Mouse (Mus musculus) forebrain, embryonic 14.5 days (tissue): ENCODE results near the gene Ppp6r2. TPM values are rescaled to one million over a fixed set of nuclear protein-coding genes. Genes with fewer than 3 reads are reported as not detected.
A peak's percentile ranks its signal among the peaks of the same experiment; 100 is the strongest.

ENCODE experiments used
- ATAC-seq: fragments of 200-750 bp; cut with Nextera tagmentation; 2 replicates; pipeline ENCODE4 v1.8.0; 2017; ENCODE audit warnings: mild to moderate bottlenecking, moderate library complexity
- DNase-seq: peaks from one replicate; pipeline ENCODE4 v3.0.0-alpha.2; 2015; ENCODE audit warnings: low spot score
- H3K27ac ChIP-seq: fragments of 300-500 bp; sonication (generic); 2 replicates; pipeline ENCODE4 v1.5.1; 2014; ENCODE audit warnings: low read depth, mild to moderate bottlenecking, control low read depth, low read length, moderate library complexity
- H3K27me3 ChIP-seq: fragments of 300-500 bp; sonication (generic); replicated peaks from 2 replicates; pipeline ENCODE4 v1.6.1; 2014; ENCODE audit warnings: low read length, control low read depth, mixed read lengths; ENCODE audit not compliant: control insufficient read depth, insufficient read depth
- H3K36me3 ChIP-seq: fragments of 300-500 bp; sonication (generic); 2 replicates; pipeline ENCODE4 v1.6.1; 2014; ENCODE audit warnings: low read length, control low read depth; ENCODE audit not compliant: control insufficient read depth, insufficient read depth
- H3K4me1 ChIP-seq: fragments of 300-500 bp; sonication (generic); 2 replicates; pipeline ENCODE4 v1.6.1; 2014; ENCODE audit warnings: antibody characterized with exemption, low read length, control low read depth; ENCODE audit not compliant: control insufficient read depth, insufficient read depth
- H3K4me2 ChIP-seq: fragments of 300-500 bp; sonication (generic); 2 replicates; pipeline ENCODE4 v1.6.1; 2014; ENCODE audit warnings: mild to moderate bottlenecking, control low read depth, low read length
- H3K4me3 ChIP-seq: fragments of 300-500 bp; sonication (generic); 2 replicates; pipeline ENCODE4 v1.5.1; 2014; ENCODE audit warnings: low read depth, low read length, control low read depth
- H3K9ac ChIP-seq: fragments of 300-500 bp; sonication (generic); 2 replicates; pipeline ENCODE4 v1.6.1; 2014; ENCODE audit warnings: mild to moderate bottlenecking, low read length, control low read depth, moderate library complexity
- H3K9me3 ChIP-seq: fragments of 300-500 bp; sonication (generic); replicated peaks from 2 replicates; pipeline ENCODE4 v1.6.1; 2016; ENCODE audit warnings: low read length, control low read depth, mixed read lengths; ENCODE audit not compliant: control insufficient read depth
- WGBS: fragments of 180-500 bp; shearing (Covaris S2); extraction: QIAGEN DNeasy Blood & Tissue Kit; methylation state at CpG from one replicate; pipeline ENCODE4 v1.1.7; 2014; 5-methylcytosine and 5-hydroxymethylcytosine counted together
- polyA plus RNA-seq: library from polyadenylated mRNA; unstranded; fragments of >200 nt; fragmentation: Nextera tagmentation; extraction: Ambion mirVana; gene quantifications from 2 replicates; pipeline ENCODE4 v1.2.1, GENCODE M21; 2014

The Ppp6r2 gene
- polyA plus RNA-seq, 1 experiment from 2014 or later, result 69.4 TPM

GRCm38 (mm10) chr15:89195690-89196312 lies 15.6 kb upstream of the Ppp6r2 start:
- Histone ChIP-seq H3K27ac (peak overlapping the region; percentile 98), H3K9ac (peak overlapping the region; percentile 97), H3K4me1 (peaks cover 11% of the 10 kb centered on the region), H3K4me3 (peak overlapping the region; percentile 92), H3K36me3 (peaks cover 2% of the 10 kb centered on the region; the same call in 1 of the 2 replicates), H3K4me2 (peak overlapping the region; percentile 73), H3K9me3 (no peaks in the 10 kb centered on the region), H3K27me3 (no peaks in the 10 kb centered on the region)
- WGBS, result under 1% methylated on average over 25 of the region's 25 CpGs
- ATAC-seq, result peak; percentile 94
- peak; percentile 92 for DNase-seq

DNA sequence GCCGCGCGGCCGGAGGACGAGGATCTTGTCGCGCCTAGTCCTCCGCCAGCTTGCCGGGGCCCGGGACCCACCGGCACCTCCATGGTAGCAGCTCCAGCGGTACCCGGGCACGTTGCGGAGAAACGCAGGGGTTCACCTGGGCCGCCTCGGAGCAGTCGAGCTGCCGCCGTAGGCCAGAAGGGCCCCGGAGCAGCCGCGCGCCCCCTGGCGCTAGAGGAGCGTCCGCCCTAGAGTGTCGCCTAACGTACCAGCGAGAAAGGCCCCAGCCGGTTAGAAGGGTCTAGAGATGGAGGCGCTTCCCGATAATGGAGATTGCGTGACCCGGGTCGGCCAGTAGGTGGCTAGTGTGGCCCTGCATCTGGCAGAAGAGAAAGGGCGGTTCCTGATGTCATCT lies 15.0 kb upstream of the Ppp6r2 start, which contains the start of gene Dennd6b:
TSS of gene Dennd6b (minus strand) at position 184 of the 394 bp plus-strand sequence.
- WGBS, result 0% methylated on average over 35 of the region's 38 CpGs
- Histone ChIP-seq H3K27ac (peak within 1 kb of the TSS; percentile 98), H3K9ac (peak within 1 kb of the TSS; percentile 97), H3K9me3 (no peaks in the 10 kb centered on the region), H3K4me2 (peak within 1 kb of the TSS; percentile 73), H3K27me3 (no peaks in the 10 kb centered on the region), H3K36me3 (no peaks in the 10 kb centered on the region), H3K4me1 (peaks cover 11% of the 10 kb centered on the region), H3K4me3 (peak within 1 kb of the TSS; percentile 92)
- DNase-seq (peak; percentile 98), ATAC-seq (peak; percentile 99)

GRCm38 (mm10) chr15:89197056-89197455 lies 14.3 kb upstream of the Ppp6r2 start:
- no peak for ATAC-seq
- no peak for DNase-seq
- Histone ChIP-seq H3K4me1 (peaks cover 11% of the 10 kb centered on the region), H3K27ac (0 out of 2 replicates have a peak overlapping the region, but pooled peaks have one; percentile 98), H3K27me3 (no peaks in the 10 kb centered on the region), H3K4me3 (peak overlapping the region; percentile 92), H3K9me3 (no peaks in the 10 kb centered on the region; the same call in 1 of the 2 replicates), H3K9ac (peak overlapping the region; percentile 97), H3K4me2 (peak overlapping the region; percentile 73), H3K36me3 (no peaks in the 10 kb centered on the region)
- 71% methylated on average over 15 of the region's 15 CpGs for WGBS

- H3K4me3 ChIP-seq, result no peak overlapping the region
Measured at GRCm38 (mm10) chr15:89207457-89207856, 3.9 kb upstream of the Ppp6r2 start.

DNA sequence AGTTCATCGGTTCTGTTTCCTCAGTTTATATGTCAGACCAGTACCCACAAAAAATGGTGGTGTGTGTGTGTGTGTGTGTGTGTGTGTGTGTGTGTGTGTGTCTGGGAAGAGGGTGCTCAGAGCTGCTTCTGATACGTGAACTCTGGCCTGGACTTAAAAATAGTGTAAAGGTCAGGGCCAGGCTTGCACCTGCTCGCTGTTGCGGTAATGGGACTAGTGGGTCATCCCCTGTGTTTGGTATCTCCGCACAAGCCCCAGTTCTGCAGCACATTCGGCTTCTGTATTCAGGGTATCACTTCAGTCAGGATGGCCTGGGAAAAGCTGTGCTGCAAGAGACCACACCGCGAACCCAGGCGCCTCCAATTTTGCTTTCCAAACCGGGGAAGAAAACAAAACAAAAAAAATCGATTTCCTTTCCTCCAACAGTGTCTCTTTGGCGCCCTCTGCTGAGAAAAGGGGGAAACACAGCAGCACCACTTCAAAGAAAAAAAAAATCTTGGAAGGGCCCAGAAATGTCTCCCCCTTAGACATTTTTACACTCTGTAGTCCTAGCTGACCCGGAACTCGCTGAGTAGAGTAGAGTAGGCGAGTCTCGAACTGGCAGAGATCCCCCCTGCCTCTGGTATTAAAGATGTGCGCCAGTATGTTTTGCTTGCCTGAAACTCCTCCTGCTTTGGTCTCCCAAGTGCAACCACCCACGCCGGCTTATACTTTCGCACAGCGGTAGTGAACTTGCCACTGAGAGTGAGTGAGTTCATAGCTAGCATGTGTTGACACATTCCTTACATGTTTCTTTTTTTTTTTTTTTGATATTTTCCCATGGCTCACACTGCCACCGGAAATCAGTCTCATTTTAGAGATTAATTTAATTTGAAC lies 1.2 kb upstream of the Ppp6r2 start:
- peak overlapping the region; percentile 15 for H3K4me3 ChIP-seq
- H3K4me2 ChIP-seq, result peak overlapping the region; percentile 42
- no peaks in the 10 kb centered on the region for H3K36me3 ChIP-seq
- H3K4me1 ChIP-seq, result peaks cover 15% of the 10 kb centered on the region
- 20% methylated on average over 22 of the region's 22 CpGs for WGBS
- peak overlapping the region; percentile 56; the same call in 1 of the 2 replicates for H3K27ac ChIP-seq
- DNase-seq (peak; percentile 95), ATAC-seq (peak; percentile 22; the same call in 1 of the 2 replicates)
- no peaks in the 10 kb centered on the region for H3K9me3 ChIP-seq
- H3K27me3 ChIP-seq, result no peaks in the 10 kb centered on the region
- peak overlapping the region; percentile 38; the same call in 1 of the 2 replicates for H3K9ac ChIP-seq

More at GRCm38 (mm10) chr15:89207457-89207856, 3.9 kb upstream of the Ppp6r2 start:
- H3K4me2 ChIP-seq, result no peak overlapping the region
- no peak for DNase-seq
- no peaks in the 10 kb centered on the region for H3K36me3 ChIP-seq
- no peak for ATAC-seq
- H3K9me3 ChIP-seq, result no peaks in the 10 kb centered on the region
- 88% methylated on average over 4 of the region's 4 CpGs for WGBS
- peaks cover 3% of the 10 kb centered on the region for H3K4me1 ChIP-seq
- H3K27me3 ChIP-seq, result no peaks in the 10 kb centered on the region
- no peak overlapping the region for H3K27ac ChIP-seq
- no peak overlapping the region for H3K9ac ChIP-seq

- H3K36me3 ChIP-seq, result peaks cover 11% of the 10 kb centered on the region
- DNase-seq (no peak), ATAC-seq (0 out of 2 replicates have a peak, but pooled peaks have one; percentile 1)
- H3K27me3 ChIP-seq, result no peaks in the 10 kb centered on the region
- H3K27ac ChIP-seq, result peak overlapping the region; percentile 89
- 1% methylated on average over 35 of the region's 35 CpGs for WGBS
- H3K9me3 ChIP-seq, result no peaks in the 10 kb centered on the region
- peak overlapping the region; percentile 99 for H3K9ac ChIP-seq
- peak overlapping the region; percentile 65 for H3K4me2 ChIP-seq
- peaks cover 15% of the 10 kb centered on the region for H3K4me1 ChIP-seq
- peak overlapping the region; percentile 99 for H3K4me3 ChIP-seq
Measured at GRCm38 (mm10) chr15:89211716-89212461, 536 bp downstream of the Ppp6r2 start.

DNA sequence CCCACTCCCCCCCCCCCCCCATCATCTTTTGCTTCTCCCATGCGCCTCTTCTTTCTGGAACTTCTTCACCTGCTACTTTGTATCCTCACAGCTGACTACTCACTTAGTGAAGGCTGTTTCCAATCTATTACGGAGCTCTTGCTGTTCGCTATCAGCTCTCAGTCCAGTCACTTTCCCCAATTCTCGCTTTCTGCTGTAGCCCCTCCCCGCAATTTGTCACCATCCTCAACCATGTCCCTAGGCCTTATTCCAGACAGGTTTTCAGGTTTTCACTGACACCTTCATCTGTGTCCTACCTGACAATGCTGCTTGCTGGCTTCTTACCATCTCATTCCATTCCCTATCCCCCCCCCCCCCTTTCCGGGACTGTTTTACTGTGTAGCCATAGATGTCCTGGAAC lies 1.1 kb downstream of the Ppp6r2 start:
- 48% methylated on average over 6 of the region's 6 CpGs for WGBS
- H3K4me3 ChIP-seq, result peak overlapping the region; percentile 99
- H3K27ac ChIP-seq, result peak overlapping the region; percentile 89; the same call in 1 of the 2 replicates
- H3K4me2 ChIP-seq, result peak overlapping the region; percentile 65
- DNase-seq (peak; percentile 24), ATAC-seq (no peak)
- peaks cover 12% of the 10 kb centered on the region for H3K36me3 ChIP-seq
- H3K9me3 ChIP-seq, result no peaks in the 10 kb centered on the region
- H3K27me3 ChIP-seq, result no peaks in the 10 kb centered on the region
- peak overlapping the region; percentile 99 for H3K9ac ChIP-seq
- peaks cover 15% of the 10 kb centered on the region for H3K4me1 ChIP-seq

DNA sequence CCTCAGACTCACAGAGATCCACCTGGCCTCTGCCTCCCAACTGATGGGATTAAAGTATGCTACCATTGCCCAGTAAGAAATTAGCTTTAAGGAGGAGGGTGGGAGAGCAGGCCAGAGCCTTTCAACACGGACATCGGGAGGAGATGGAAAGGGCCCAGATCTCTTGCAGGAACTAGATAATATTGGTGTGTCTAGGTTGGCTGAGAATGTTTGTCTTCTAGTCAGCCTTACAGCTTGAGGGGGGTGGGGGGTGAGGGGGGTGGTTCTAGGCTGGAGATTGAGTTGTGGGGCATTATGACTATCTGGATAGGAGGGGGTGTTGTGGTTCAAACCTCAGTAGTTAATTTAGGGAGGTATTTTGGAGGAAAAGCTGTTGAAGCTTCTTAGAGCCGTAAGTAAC lies 2.2 kb downstream of the Ppp6r2 start:
- 82% methylated on average over 3 of the region's 3 CpGs for WGBS
- ATAC-seq, result no peak
- Histone ChIP-seq H3K4me1 (peaks cover 15% of the 10 kb centered on the region), H3K27me3 (no peaks in the 10 kb centered on the region), H3K9ac (no peak overlapping the region), H3K4me2 (peak overlapping the region; percentile 33), H3K36me3 (peaks cover 12% of the 10 kb centered on the region), H3K27ac (no peak overlapping the region), H3K4me3 (no peak overlapping the region), H3K9me3 (no peaks in the 10 kb centered on the region)
- DNase-seq, result no peak
